Mouse (Mus musculus) heart, adult 18-20 months (tissue): ENCODE measurements around the gene Med15. TPM values are rescaled to one million over a fixed set of nuclear protein-coding genes. Genes with fewer than 3 reads are reported as not detected.
A peak's percentile ranks its signal among the peaks of the same experiment; 100 is the strongest.

Experiments
- DNase-seq, 2 experiments: peaks; one replicate each; pipeline ENCODE4 v3.0.0; 2021 to 2022; ENCODE audit warnings: mixed read lengths in 1 of 2
- total RNA-seq, 2 experiments: library from RNA; stranded (reverse); gene quantifications; 2 replicates each; pipeline ENCODE4 v1.2.3; 2021

Gene Med15
- total RNA-seq, 2 experiments from 2014 or later: 21.0 to 25.0 TPM

DNA sequence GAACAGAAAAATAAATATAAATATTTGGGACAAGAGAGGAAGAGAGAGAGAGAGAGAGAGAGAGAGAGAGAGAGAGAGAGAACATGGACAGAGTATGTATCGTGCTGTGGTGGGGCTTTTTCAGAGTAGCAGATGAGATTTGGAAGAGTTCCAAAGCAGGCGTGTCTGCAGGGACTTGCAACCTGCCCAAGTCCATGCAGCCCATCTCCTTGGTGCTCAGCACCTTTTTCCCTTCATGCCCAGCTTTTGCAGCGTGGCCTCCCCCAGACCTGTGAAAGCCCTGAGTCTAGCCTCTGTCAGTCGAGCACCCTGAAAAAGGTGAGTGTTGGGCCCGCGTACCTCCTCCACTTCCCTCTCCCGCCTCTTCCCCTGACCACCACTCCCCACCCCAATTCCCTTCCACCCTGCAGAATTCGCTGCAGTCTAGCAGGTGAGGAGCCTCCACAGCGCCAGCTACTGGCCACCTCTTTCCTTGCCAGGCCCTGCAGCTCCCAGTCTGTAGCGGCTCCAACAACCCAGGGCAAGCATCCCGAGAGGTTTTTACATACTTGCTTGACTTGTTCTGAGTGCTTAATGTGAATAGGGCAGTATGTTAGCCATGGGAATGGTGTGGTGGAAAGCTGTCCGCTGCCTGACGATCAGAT is 114.6 kb downstream of the Med15 start:
- peak; percentile 30 to 34 for DNase-seq

GRCm38 (mm10) chr16:17616212-17616611 is 116.5 kb downstream of the Med15 start:
- DNase-seq: no peak

- peak in 1 of 2 experiments; percentile 19 for DNase-seq
Observed at GRCm38 (mm10) chr16:17614740-17615139, 118.0 kb downstream of the Med15 start.

DNA sequence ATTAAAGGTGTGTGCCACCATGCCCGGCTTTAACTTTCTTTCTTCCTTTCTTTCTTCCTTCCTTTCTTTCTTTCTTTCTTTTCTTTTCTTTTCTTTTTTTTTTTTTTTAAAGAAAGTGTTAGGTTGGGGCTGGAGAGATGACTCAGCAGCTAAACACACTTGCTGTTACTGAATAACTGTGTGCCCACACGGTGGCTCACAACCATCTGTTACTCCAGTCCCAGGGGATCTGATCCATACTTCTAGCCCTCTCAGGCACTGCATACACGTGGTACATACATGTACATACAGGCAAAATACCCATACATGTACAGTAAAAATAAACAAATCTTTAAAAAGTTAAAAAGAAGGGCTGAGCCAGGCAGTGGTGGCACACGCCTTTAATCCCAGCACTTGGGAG is 121.3 kb downstream of the Med15 start:
- no peak for DNase-seq

DNA sequence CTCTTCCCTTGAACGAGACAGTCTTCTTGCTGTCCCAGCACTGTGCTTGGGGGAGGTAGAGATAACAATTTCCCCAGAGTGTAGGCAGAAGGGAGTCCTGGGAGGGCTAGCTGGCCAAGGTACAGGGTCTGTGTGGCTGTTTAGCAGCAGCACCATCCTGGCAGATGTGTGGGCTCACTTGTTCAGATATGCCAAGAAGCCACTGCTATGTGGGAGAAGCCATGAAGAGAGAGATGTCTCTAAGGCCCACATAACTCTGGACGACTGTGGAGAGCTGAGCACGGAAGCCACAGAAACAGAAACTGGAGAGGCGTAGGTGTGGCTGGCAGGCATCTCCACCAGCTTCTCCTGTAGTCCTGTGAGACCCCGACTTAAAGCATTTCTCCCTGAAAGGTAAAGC is 127.0 kb downstream of the Med15 start:
- no peak for DNase-seq

DNA sequence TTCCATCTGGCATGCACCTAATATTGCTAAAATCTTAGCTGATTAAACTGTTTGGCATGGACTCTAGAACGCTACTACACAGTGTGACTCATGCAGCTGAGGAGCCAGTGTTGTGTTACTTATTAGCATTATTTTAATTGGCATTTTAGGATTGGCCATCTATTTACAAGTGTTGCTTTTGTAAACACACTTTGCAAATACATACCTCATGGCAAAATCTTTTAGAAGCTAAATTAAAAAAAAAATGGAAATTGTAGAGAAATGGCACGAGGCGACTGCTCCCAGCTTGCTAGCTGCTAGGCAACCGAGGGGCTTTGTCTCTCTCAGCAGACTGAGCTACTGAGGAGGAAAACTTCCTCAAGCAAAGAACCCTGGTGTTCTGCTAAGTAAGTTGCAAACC is 127.8 kb downstream of the Med15 start:
- no peak for DNase-seq

Other genes starting within 250 kb of the Med15 start
- under 1 TPM in 1 of 2 experiments, not detected in 1; 0.18 TPM for gene Aifm3, start 243.3 kb downstream of the Med15 start, total RNA-seq
- gene Lztr1, start 224.2 kb downstream of the Med15 start, total RNA-seq: 10 to 100 TPM; 31.8 to 32.1 TPM
- 10 to 100 TPM; 13.5 to 13.6 TPM for gene Thap7, start 201.8 kb downstream of the Med15 start, total RNA-seq
- not detected for gene Lrrc74b, start 171.6 kb downstream of the Med15 start, total RNA-seq
- 1 to 10 TPM; 1.8 TPM for gene P2rx6, start 171.0 kb downstream of the Med15 start, total RNA-seq
- 1 to 10 TPM; 4.2 to 4.3 TPM for gene Slc7a4, start 149.7 kb downstream of the Med15 start, total RNA-seq
- gene Smpd4, start 113.5 kb downstream of the Med15 start, total RNA-seq: 10 to 100 TPM; 18.9 to 20.6 TPM
- gene Ccdc74a, start 86.4 kb downstream of the Med15 start, total RNA-seq: under 1 TPM; 0.35 to 0.57 TPM
- gene Klhl22, start 26.7 kb upstream of the Med15 start, total RNA-seq: 10 to 100 TPM; 18.2 to 24.2 TPM
- 1 to 10 TPM; 4.8 TPM for gene Scarf2, start 64.4 kb upstream of the Med15 start, total RNA-seq
- gene B830017H08Rik, start 100.2 kb upstream of the Med15 start, total RNA-seq: not detected
- gene Car15, start 105.5 kb upstream of the Med15 start, total RNA-seq: 1 to 10 TPM; 1.7 to 2.1 TPM
- under 1 TPM; 0.27 to 0.33 TPM for gene Gm20518, start 158.8 kb upstream of the Med15 start, total RNA-seq
- under 1 TPM; 0.12 to 0.33 TPM for gene Tssk1, start 161.3 kb upstream of the Med15 start, total RNA-seq
- 10 to 100 TPM; 43.5 to 48.3 TPM for gene Dgcr2, start 165.7 kb upstream of the Med15 start, total RNA-seq
- not detected for gene Tssk2, start 165.7 kb upstream of the Med15 start, total RNA-seq
- gene Ess2, start 178.5 kb upstream of the Med15 start, total RNA-seq: 1 to 10 TPM; 8.6 TPM
- gene Gsc2, start 182.2 kb upstream of the Med15 start, total RNA-seq: not detected
- 10 to 100 TPM; 10.3 to 37.8 TPM for gene Slc25a1, start 195.3 kb upstream of the Med15 start, total RNA-seq
- not detected for gene Vpreb2, start 247.5 kb upstream of the Med15 start, total RNA-seq